Mouse (Mus musculus) heart, embryonic 10.5 days (tissue): ENCODE results near the gene Abcc2. TPM values are rescaled to one million over a fixed set of nuclear protein-coding genes. Genes with fewer than 3 reads are reported as not detected.

ENCODE experiments used
- DNase-seq: peaks from one replicate; pipeline ENCODE4 v3.0.0-alpha.2; 2017; ENCODE audit warnings: low spot score
- H3K27ac ChIP-seq: fragments of 300-500 bp; sonication (generic); 2 replicates; pipeline ENCODE4 v1.5.1; 2016; ENCODE audit warnings: mild to moderate bottlenecking
- H3K27me3 ChIP-seq: fragments of 300-500 bp; sonication (generic); 2 replicates; pipeline ENCODE4 v1.6.1; 2016; ENCODE audit warnings: mild to moderate bottlenecking; ENCODE audit not compliant: poor library complexity, insufficient read depth, severe bottlenecking
- H3K36me3 ChIP-seq: fragments of 300-500 bp; sonication (generic); 2 replicates; pipeline ENCODE4 v1.6.1; 2016; ENCODE audit warnings: mild to moderate bottlenecking, moderate library complexity
- H3K4me1 ChIP-seq: fragments of 300-500 bp; sonication (generic); 2 replicates; pipeline ENCODE4 v1.6.1; 2016; ENCODE audit warnings: mild to moderate bottlenecking
- H3K4me3 ChIP-seq: fragments of 300-500 bp; sonication (generic); 2 replicates; pipeline ENCODE4 v1.5.1; 2016; ENCODE audit warnings: mild to moderate bottlenecking, moderate library complexity
- H3K9me3 ChIP-seq: fragments of 300-500 bp; sonication (generic); 2 replicates; pipeline ENCODE4 v1.6.1; 2016; ENCODE audit warnings: mild to moderate bottlenecking, moderate library complexity
- WGBS: fragments of 180-500 bp; shearing (Covaris S2); methylation state at CpG from one replicate; pipeline ENCODE4 v1.1.7; 2016; 5-methylcytosine and 5-hydroxymethylcytosine counted together
- polyA plus RNA-seq: library from polyadenylated mRNA; unstranded; fragments of >200 nt; fragmentation: Nextera tagmentation; extraction: Ambion mirVana; gene quantifications from 2 replicates; pipeline ENCODE4 v1.2.1, GENCODE M21; 2016

Gene Abcc2
- polyA plus RNA-seq, 1 experiment from 2014 or later = 0.31 TPM

DNA sequence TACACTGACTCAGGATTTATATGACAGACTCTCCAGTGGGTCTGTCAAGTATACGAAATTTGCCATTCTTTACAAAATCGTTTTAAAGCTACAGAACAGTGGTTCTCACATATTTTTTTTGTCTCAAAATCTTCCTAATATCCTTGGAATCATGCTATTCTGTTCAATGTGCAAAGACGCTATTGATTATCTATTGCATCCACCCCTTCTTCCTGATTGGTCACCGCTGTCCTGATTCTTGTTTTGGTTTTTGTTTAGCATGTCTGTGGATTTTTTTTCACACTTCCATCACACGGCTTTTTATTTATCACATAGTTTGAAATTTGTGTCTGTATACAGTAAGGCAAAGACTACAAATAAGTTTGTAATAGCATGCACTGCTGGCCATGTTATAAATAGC is 15.5 kb upstream of the Abcc2 start:
- H3K4me1 ChIP-seq = no peaks in the 10 kb centered on the region
- no peak overlapping the region for H3K27ac ChIP-seq
- no peaks in the 10 kb centered on the region for H3K36me3 ChIP-seq
- no peak for DNase-seq
- 77% methylated on average over 5 of the region's 5 CpGs for WGBS
- H3K4me3 ChIP-seq = no peak overlapping the region
- no peaks in the 10 kb centered on the region for H3K27me3 ChIP-seq
- H3K9me3 ChIP-seq = no peaks in the 10 kb centered on the region

DNA sequence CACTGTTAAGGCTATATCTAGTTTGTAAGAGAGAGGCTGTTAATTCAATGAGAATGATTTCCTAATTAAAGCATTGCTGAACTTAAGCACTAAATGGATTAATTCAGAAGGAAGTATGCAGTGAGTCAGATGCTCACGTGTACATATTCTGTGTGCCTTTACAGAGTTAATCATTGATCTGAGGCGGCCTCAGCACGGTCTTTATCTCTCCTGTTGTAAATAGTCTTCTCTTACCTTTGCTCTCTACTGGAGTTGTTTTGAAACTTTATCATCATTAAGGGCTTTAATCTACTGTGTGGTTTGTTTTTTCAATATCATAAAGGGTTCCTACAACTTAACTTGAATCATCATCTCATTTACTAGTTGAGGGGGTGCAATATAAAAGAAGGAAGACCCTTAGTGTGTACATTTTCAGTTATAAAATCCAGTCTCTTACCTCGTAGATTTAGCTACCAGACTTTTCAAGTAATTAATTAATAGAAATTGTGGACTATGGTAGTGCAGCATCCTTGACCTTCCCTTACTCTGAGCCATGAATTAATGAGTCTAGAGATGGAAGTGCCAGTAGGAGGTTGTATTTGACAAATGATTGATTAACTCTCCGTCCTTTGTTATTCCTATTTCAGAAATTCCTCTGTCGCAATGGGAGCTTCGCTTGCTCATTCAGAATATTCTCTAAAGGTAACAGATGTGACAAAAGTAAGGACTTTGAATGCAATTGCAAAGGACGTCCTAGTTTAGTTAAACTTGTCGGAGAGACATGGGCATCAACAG is 14.3 kb upstream of the Abcc2 start:
- Histone ChIP-seq H3K4me1 (no peaks in the 10 kb centered on the region), H3K9me3 (no peaks in the 10 kb centered on the region), H3K27ac (no peak overlapping the region), H3K36me3 (no peaks in the 10 kb centered on the region), H3K4me3 (no peak overlapping the region), H3K27me3 (no peaks in the 10 kb centered on the region)
- no peak for DNase-seq
- WGBS = 79% methylated on average over 9 of the region's 9 CpGs

DNA sequence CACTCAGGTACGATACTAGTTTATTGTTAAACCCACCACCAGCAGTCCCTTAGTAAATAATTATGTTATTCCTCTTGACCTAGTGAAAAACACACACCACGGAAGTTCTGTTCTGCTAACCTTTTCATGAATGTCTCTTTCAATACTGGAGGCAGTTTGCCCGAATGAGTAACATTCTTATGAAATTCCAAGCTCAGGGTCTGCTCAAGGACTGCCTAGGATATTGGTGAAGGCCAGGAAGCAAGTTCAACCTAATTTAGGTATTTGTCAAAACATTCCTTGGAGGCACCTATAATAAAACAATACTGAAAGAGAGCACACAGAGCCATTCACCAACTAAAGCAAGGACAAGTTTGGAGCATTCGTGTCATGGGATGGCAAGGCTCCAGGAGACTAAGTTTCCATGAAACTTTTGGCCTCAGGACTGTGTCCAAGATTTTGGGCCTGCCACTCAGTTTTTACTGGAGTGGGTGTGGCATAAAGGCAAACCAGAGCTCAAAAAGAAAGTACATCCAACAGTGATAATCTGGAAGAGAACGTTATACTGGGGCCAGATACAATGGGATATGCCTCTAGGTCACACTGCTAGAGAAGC is 12.5 kb upstream of the Abcc2 start:
- Histone ChIP-seq H3K4me3 (no peak overlapping the region), H3K27me3 (no peaks in the 10 kb centered on the region), H3K27ac (no peak overlapping the region), H3K9me3 (no peaks in the 10 kb centered on the region), H3K36me3 (no peaks in the 10 kb centered on the region), H3K4me1 (no peaks in the 10 kb centered on the region)
- no peak for DNase-seq
- WGBS = 80% methylated on average over 5 of the region's 5 CpGs

DNA sequence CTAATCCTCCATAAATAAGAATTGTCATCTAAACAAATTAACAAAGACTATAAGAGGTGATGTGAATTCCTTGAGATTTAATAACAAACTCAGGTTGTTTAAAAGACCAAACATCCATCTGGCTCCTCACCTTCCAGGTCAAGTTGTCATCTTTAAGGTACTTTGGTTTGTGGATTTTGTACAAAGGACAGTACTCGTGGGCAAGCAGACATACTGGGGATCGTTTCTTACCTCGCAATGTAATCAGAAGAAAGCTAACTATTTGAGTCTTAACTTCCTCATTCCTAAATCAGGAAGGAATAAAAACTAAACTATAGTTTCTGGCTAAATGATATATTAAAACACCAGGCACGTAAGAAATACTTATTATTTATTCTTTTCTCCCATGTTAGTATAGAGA is 11.4 kb upstream of the Abcc2 start:
- Histone ChIP-seq H3K27me3 (no peaks in the 10 kb centered on the region), H3K27ac (no peak overlapping the region), H3K36me3 (no peaks in the 10 kb centered on the region), H3K4me3 (no peak overlapping the region), H3K4me1 (no peaks in the 10 kb centered on the region), H3K9me3 (no peaks in the 10 kb centered on the region)
- 78% methylated on average over 4 of the region's 4 CpGs for WGBS
- DNase-seq = no peak

DNA sequence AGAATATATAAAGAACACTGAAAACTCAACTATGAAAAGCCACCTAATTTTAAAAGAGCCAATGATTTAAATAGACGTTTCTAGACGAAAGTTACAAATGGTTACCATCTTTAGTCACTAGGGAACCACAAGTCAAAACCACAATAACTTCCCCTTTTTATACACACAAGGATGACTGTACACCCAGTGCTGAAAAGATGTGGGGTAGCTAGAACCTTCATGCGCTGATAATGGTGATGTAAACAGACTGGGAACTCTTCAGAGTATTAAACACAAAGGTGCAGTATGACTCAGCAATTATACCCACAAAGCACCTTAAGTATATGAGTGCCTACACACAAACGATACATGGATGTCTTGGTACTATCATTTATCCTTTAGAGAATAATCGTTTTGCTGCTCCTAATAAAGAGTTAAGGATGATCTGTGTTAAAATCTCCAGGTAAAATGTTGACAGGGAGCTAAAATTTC is 10.5 kb upstream of the Abcc2 start:
- no peak for DNase-seq
- Histone ChIP-seq H3K27me3 (no peaks in the 10 kb centered on the region), H3K4me1 (no peaks in the 10 kb centered on the region), H3K4me3 (no peak overlapping the region), H3K27ac (no peak overlapping the region), H3K36me3 (no peaks in the 10 kb centered on the region), H3K9me3 (no peaks in the 10 kb centered on the region)
- 85% methylated on average over 5 of the region's 5 CpGs for WGBS

DNA sequence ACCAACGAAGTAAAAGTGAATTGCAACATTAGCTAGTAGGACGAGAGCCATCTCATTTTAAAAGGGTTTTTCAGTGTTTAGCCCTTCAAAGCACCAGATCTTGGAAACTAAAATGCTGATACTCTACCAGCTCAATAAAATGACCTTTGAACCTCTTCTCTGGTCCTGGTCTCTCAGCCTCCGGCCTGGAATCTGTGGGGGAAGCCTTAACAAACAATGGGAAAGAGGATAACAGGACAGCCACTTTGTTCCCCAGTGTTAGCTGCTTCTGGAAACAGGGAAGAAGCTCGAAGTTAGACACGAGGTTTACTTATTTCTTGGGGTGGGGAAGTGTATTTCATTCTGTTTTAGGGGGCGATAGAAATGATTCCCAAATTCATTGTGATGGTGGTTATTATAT is 9.7 kb upstream of the Abcc2 start:
- H3K27me3 ChIP-seq = no peaks in the 10 kb centered on the region
- no peak for DNase-seq
- WGBS = 67% methylated on average over 6 of the region's 6 CpGs
- H3K36me3 ChIP-seq = no peaks in the 10 kb centered on the region
- no peaks in the 10 kb centered on the region for H3K4me1 ChIP-seq
- H3K4me3 ChIP-seq = no peak overlapping the region
- no peak overlapping the region for H3K27ac ChIP-seq
- H3K9me3 ChIP-seq = no peaks in the 10 kb centered on the region

DNA sequence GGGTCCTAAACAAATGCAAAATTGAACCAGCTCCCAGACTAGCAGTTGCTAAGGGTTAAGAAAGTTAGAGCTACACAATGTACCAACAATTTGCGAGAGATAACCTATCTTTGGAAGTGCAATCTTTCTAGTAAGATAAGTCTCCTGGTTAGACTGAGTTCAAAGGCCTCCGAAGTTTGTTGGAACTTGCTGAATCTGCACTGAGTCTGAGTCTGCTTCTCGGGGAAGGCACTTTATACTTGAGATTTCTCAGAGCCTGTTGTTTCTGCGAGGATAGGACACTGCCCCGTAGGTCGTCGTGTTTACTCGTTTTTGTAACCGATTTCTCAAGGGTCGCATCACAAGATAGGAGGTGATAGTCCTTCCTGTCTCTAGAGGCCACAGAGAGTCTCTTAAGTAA is 6.6 kb upstream of the Abcc2 start:
- DNase-seq = no peak
- Histone ChIP-seq H3K9me3 (no peaks in the 10 kb centered on the region), H3K36me3 (no peaks in the 10 kb centered on the region), H3K4me1 (no peaks in the 10 kb centered on the region), H3K4me3 (no peak overlapping the region), H3K27me3 (no peaks in the 10 kb centered on the region), H3K27ac (no peak overlapping the region)
- 29% methylated on average over 10 of the region's 10 CpGs for WGBS

DNA sequence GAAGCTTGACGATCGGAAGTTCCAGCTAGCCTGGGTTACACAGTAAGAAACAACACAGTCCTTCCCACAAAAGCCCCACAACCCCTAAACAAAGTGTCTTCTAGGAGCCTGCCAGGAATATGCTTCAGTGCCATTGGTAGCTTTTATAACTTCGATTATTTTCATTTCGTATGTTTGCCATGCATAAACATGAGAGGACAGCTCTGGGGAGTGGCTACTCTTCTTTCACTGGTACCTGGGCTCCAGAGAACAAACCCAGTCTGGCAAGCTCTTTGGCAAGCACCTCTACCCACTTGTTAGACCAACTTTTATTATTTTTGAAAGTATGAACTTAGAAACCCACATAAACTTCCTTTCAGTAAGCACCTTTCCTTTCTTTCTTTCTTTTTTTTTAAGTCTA is 5.4 kb upstream of the Abcc2 start:
- H3K27ac ChIP-seq = no peak overlapping the region
- WGBS = 76% methylated on average over 4 of the region's 4 CpGs

DNA sequence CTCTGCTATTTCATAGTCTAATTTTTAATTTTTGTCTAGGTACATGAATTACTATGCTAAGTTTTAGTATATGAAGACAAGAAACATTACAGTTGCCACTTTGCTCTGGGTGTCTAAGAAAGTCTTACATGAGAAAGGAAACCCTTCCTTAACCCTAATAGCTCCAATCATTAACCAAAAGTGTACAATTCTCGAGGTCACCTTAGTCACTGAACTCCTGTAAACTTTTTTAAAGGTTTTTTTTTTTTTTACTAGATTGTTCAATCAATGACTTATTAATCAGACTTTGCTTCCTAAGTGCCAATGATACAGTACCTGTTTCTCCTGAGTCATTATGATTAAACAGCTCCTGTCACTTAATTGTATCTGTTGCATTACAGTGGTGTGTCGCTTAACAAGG is 4.7 kb upstream of the Abcc2 start:
- Histone ChIP-seq H3K27me3 (no peaks in the 10 kb centered on the region), H3K4me1 (no peaks in the 10 kb centered on the region), H3K4me3 (no peak overlapping the region), H3K36me3 (no peaks in the 10 kb centered on the region), H3K9me3 (no peaks in the 10 kb centered on the region), H3K27ac (no peak overlapping the region)
- WGBS = 73% methylated on average over 2 of the region's 2 CpGs
- DNase-seq = no peak

More for the DNA sequence above, 5.4 kb upstream of the Abcc2 start:
- DNase-seq = no peak
- no peak overlapping the region for H3K4me3 ChIP-seq
- H3K36me3 ChIP-seq = no peaks in the 10 kb centered on the region
- H3K27me3 ChIP-seq = no peaks in the 10 kb centered on the region
- H3K9me3 ChIP-seq = no peaks in the 10 kb centered on the region
- no peaks in the 10 kb centered on the region for H3K4me1 ChIP-seq

DNA sequence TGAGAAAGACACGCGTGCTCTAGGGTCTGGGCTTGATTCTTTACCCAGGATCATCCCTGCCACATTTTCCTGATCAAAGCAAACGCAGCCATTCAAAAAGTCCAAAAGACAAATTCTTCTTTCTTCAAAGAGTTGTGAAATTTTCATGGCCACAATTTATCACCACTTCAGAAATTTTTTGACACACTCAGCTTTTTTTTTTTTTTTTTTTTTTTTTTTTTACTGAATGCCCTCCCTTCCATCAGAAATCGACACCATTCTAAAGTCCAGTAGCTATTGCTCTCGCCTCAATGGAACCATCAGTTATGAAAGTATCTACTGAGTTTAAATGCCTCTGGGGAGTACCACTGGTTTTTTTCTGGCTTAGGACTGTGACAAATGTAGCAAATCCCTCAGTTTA is 1.6 kb upstream of the Abcc2 start:
- no peak for DNase-seq
- WGBS = 82% methylated on average over 5 of the region's 5 CpGs
- Histone ChIP-seq H3K4me1 (no peaks in the 10 kb centered on the region), H3K27me3 (no peaks in the 10 kb centered on the region), H3K9me3 (no peaks in the 10 kb centered on the region), H3K27ac (no peak overlapping the region), H3K36me3 (no peaks in the 10 kb centered on the region), H3K4me3 (no peak overlapping the region)

DNA sequence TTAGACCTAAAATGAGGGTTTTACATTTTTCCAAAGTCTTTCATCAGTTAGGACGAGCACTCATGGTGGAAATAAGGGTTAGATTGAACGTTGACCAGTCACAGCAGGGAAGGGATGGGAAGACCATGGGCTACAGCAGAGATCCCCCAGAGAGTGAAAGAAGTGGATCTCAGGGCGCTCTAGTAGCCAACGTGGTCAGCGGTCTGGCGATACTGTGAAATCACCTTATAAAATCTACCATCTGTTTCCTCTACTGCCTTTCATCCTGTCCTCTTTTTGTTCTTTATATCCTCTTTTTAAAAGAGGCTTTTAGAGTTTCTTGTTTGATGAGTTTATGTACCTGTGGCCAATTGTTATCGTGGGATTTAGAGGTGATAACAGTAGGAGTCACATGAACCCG is 2.8 kb downstream of the Abcc2 start:
- Histone ChIP-seq H3K27me3 (no peaks in the 10 kb centered on the region), H3K4me3 (no peak overlapping the region), H3K36me3 (no peaks in the 10 kb centered on the region), H3K27ac (no peak overlapping the region), H3K9me3 (no peaks in the 10 kb centered on the region), H3K4me1 (no peaks in the 10 kb centered on the region)
- DNase-seq = no peak
- 73% methylated on average over 8 of the region's 8 CpGs for WGBS

DNA sequence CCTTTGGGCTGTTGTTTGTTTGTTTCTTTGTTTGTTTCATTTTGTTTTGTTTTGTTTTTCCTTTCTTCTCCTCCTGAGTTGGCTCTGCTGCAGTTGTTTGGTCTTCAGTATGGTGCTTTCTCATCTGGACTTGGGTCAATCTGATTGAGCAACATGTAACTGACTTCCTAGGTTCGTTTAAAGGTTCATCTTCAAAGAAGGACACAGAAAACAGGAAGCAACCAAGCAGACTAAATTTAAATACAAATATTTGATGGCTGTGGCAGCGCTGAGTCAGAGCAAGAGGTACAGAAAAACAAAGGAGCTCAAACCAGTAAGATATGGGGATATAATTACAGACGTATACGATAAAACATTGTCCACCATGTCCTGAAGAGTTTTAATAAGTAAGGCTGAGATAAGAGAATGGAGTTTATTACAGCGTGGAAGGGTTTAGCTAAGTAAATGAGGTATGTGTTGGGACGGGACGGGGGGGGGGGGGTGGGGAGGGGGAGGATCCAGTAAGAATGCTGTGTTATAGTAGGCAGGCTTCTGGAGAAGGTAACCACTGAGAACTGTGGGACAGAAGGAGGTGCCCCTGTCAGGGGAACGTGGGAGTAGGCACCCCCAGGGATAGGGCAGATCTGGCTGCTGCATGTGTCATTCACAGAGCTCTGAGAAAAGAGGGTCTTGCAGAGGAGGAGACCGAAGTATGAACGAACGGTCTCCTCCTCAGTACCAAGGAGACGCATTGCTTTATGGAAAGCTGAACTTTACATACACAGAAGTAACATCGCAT is 4.4 kb downstream of the Abcc2 start:
- no peak overlapping the region for H3K4me3 ChIP-seq
- no peaks in the 10 kb centered on the region for H3K36me3 ChIP-seq
- H3K4me1 ChIP-seq = no peaks in the 10 kb centered on the region
- DNase-seq = no peak
- H3K27ac ChIP-seq = no peak overlapping the region
- WGBS = 78% methylated on average over 13 of the region's 13 CpGs
- H3K9me3 ChIP-seq = no peaks in the 10 kb centered on the region
- H3K27me3 ChIP-seq = no peaks in the 10 kb centered on the region

DNA sequence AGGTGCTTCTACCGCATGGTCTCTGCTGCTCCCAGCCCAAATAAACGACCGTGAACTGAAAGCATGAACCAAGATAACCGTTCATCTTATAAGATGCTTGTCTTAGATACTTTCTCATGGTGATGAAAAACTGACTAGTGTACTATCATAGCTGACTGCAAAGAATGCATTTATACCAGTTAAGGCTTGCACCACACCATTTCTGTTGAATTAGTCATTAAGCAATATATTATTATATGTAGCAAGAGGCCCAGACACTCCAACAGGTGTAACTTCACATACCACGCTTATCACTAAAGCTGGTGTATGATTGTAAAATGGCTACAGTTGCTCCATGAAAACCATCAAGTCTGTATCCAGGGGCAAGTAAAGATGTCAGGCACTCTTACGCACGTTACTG is 7.8 kb downstream of the Abcc2 start:
- H3K36me3 ChIP-seq = no peaks in the 10 kb centered on the region
- DNase-seq = no peak
- no peaks in the 10 kb centered on the region for H3K27me3 ChIP-seq
- H3K4me3 ChIP-seq = no peak overlapping the region
- no peaks in the 10 kb centered on the region for H3K9me3 ChIP-seq
- H3K4me1 ChIP-seq = no peaks in the 10 kb centered on the region
- WGBS = 87% methylated on average over 7 of the region's 7 CpGs
- H3K27ac ChIP-seq = no peak overlapping the region
